Mouse (Mus musculus) central nervous system, embryonic 14 days (tissue): ENCODE results near the gene Mb21d2. TPM values are rescaled to one million over a fixed set of nuclear protein-coding genes. Genes with fewer than 3 reads are reported as not detected.

Experiments
- polyA plus RNA-seq: library from polyadenylated mRNA; depleted of rRNA; stranded (reverse); fragments of >200 nt; gene quantifications from 2 replicates; pipeline ENCODE4 v1.2.3, GENCODE M21; 2012; rRNA removed

Mb21d2 gene
- polyA plus RNA-seq = 22.7 and 25.3 TPM in 2 replicates

DNA sequence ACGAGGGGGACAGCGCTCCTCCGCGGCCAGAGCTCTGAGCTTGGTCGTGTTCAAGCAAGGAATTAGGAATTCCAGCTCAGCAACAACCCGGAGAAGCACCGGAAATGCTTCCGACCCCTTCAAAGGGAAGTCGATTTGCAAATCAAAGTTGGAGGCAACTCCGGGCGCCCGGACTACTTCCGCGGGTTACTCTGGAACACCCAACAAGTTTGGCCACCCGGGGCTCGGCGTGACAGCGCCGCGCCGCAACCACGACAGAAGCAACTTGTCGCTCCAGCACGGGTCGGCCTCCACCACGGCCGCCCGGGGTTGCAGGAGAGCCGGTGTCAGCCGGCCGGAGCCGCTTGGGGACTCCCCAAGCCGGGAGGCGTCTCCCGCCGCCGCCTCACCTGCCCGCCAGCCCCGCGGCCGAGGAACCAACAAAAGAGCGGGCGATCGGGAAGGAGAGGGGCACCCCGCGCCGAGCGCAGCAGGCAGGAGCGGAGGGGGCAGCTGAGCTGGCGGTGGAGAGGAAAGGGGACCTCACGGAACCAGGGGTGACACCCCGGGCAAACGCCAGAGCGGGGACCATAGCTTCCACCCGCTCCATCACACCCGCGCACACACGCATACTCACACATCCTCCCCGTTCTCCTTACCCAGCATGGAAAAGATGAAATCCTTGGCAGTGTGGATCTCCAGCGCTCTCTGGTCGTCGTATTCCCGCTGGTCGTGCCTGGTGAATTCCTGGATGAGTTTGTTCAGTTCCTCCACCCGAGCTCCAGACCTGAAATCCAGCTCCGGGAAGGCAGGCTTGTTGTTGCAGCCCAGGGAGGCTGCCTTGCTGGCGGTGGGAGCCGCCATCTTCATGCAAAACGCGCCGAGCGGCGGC is at the start of gene Mb21d2:
Gene Mb21d2 (minus strand): TSS at position 859 of the 871 bp plus-strand sequence.

Other genes with a start within 250 kb of the Mb21d2 start
- gene Fgf12, start 176.6 kb downstream of the Mb21d2 start, polyA plus RNA-seq = 12.0 and 13.7 TPM in 2 replicates